11 mouse cellular contexts compared by ENCODE assay signal in the genomic region with DNA sequence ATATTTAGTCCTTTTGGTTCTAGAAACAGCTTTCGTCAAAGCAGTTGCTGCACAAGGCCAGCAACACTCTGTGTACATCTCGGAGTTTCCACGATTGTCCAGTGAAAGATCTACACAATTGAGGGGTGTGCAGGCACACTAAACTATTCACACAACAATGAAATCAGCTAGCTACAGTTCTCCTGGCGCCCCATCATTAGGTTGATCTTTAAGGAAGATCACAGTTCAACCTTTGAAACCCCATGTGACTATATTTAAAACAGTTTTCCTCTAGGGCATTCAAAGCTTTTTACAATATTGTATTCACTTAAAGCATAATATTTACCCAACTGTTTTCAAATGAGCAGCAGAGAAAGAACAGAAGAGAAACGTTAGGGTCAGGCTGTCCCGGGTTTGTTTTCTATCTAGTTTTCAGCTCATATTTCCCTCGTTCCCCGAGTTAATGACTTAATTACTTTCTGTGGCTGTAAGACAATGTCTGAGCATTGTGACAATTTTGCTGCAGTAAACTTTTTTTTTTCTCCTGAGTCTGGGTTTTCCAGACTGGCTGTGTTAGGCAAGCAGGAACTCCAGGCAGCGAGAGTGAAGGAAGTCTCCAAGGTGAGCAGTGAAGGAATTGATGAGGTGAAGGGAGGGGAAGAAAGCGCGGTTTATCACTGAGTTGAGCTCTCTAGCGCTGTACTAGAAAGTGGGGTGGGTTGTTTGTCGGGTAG. TPM values are rescaled to one million over a fixed set of nuclear protein-coding genes. Genes with fewer than 3 reads are reported as not detected.
DNase-seq lines count a peak whose midpoint lies in the region; ATAC-seq and TF ChIP-seq lines count a peak whose summit lies in the region.
"Had no signal": no experiment of that assay in that cellular context is flagged by ENCODE, and none has a peak within 500 bp of the region (broad histone marks: within the 10 kb centered on the region; RNA-seq: fewer than 3 reads in every experiment).

No protein-coding gene starts in this region.

- no peaks in the 10 kb centered on the region for H3K27me3 ChIP-seq in heart, embryonic 10.5 days (ENCODE audit: insufficient read depth, poor library complexity, severe bottlenecking)
- H3K27me3 ChIP-seq in lung, embryonic 14.5 days (ENCODE audit: insufficient read depth, low read length) = no peaks in the 10 kb centered on the region
- no peaks in the 10 kb centered on the region for H3K27me3 ChIP-seq in hindbrain, embryonic 16.5 days (replicated peaks; ENCODE audit: control insufficient read depth, insufficient read depth, low read length)
- no peaks in the 10 kb centered on the region for H3K27me3 ChIP-seq in midbrain, postnatal 0 days (ENCODE audit: insufficient read depth, low read length)

- no peak overlapping the region for H3K27ac ChIP-seq in heart, embryonic 10.5 days
- no peak overlapping the region for H3K27ac ChIP-seq in lung, embryonic 14.5 days (ENCODE audit: low read depth)
- no peak overlapping the region for H3K27ac ChIP-seq in hindbrain, embryonic 16.5 days (ENCODE audit: low read depth, low read length)
- H3K27ac ChIP-seq in midbrain, postnatal 0 days (ENCODE audit: low read depth, low read length) = no peak overlapping the region

- H3K9ac ChIP-seq in lung, embryonic 14.5 days = no peak overlapping the region
- H3K9ac ChIP-seq in hindbrain, embryonic 16.5 days (ENCODE audit: low read depth, low read length) = no peak overlapping the region
- no peak overlapping the region for H3K9ac ChIP-seq in midbrain, postnatal 0 days (replicated peaks; ENCODE audit: low read length, poor library complexity, severe bottlenecking)

- H3K36me3 ChIP-seq in heart, embryonic 10.5 days = no peaks in the 10 kb centered on the region
- no peaks in the 10 kb centered on the region for H3K36me3 ChIP-seq in lung, embryonic 14.5 days (ENCODE audit: insufficient read depth)
- H3K36me3 ChIP-seq in hindbrain, embryonic 16.5 days (ENCODE audit: control insufficient read depth, insufficient read depth, low read length) = no peaks in the 10 kb centered on the region
- H3K36me3 ChIP-seq in midbrain, postnatal 0 days (ENCODE audit: insufficient read depth, low read length) = no peaks in the 10 kb centered on the region

- WGBS in heart, embryonic 10.5 days = 51% methylated on average over 13 of the region's 13 CpGs
- WGBS in lung, embryonic 14.5 days = 38% methylated on average over 13 of the region's 13 CpGs
- 40% methylated on average over 13 of the region's 13 CpGs for WGBS in lung, adult 2 months
- WGBS in hindbrain, embryonic 16.5 days = 56% methylated on average over 13 of the region's 13 CpGs
- 57% methylated on average over 13 of the region's 13 CpGs for WGBS in midbrain, postnatal 0 days

- peak overlapping the region; percentile 48 for H3K4me2 ChIP-seq in lung, embryonic 14.5 days
- peak overlapping the region; percentile 32 for H3K4me2 ChIP-seq in hindbrain, embryonic 16.5 days (ENCODE audit: low read length)
- H3K4me2 ChIP-seq in midbrain, postnatal 0 days (ENCODE audit: low read depth, low read length, poor library complexity, severe bottlenecking) = peak overlapping the region; percentile 23

- no peak for TF ChIP-seq CTCF in lung, embryonic 14.5 days (IDR thresholded peaks at IDR 0.05; ENCODE audit: low read depth)
- no peak for TF ChIP-seq CTCF in lung, adult 2 months (IDR thresholded peaks at IDR 0.05; ENCODE audit: insufficient read depth, low read length)
- no peak for TF ChIP-seq CTCF in midbrain, postnatal 0 days (IDR thresholded peaks at IDR 0.05)

- TF ChIP-seq POLR2A in lung, adult 2 months (IDR thresholded peaks at IDR 0.05; ENCODE audit: borderline replicate concordance, extremely low read depth, low read depth, low read length) = no peak

- no peak for ATAC-seq in lung, embryonic 14.5 days (ENCODE audit: insufficient read depth)
- ATAC-seq in hindbrain, embryonic 16.5 days = peak; percentile 40; the same call in 1 of the 2 replicates
- ATAC-seq in midbrain, postnatal 0 days (ENCODE audit: low FRiP score) = no peak

- no peak for DNase-seq in heart, embryonic 10.5 days (ENCODE audit: low spot score)
- no peak for DNase-seq in heart, postnatal 14 days
- no peak for DNase-seq in lung, embryonic 14.5 days
- no peak for DNase-seq in lung, adult 2 months
- DNase-seq in midbrain, postnatal 0 days (ENCODE audit: low spot score) = no peak
- DNase-seq in layer of hippocampus, postnatal 10 days (ENCODE audit: low spot score in 2 of 2) = no peak
- DNase-seq in frontal cortex, postnatal 25 days (ENCODE audit: low spot score in 2 of 2) = no peak
- DNase-seq: cerebellum, adult 9-10 months; gastrocnemius, postnatal 25 days; lung, adult 18-20 months had no signal

- H3K9me3 ChIP-seq in heart, embryonic 10.5 days = no peaks in the 10 kb centered on the region
- H3K9me3 ChIP-seq in lung, embryonic 14.5 days (ENCODE audit: low read depth, low read length) = no peaks in the 10 kb centered on the region
- H3K9me3 ChIP-seq in hindbrain, embryonic 16.5 days (ENCODE audit: control insufficient read depth, low read length) = no peaks in the 10 kb centered on the region
- no peaks in the 10 kb centered on the region for H3K9me3 ChIP-seq in midbrain, postnatal 0 days (ENCODE audit: low read length)

- peak overlapping the region; percentile 39 for H3K4me3 ChIP-seq in heart, embryonic 10.5 days
- no peak overlapping the region for H3K4me3 ChIP-seq in lung, embryonic 14.5 days (ENCODE audit: low read depth, low read length)
- no peak overlapping the region for H3K4me3 ChIP-seq in lung, adult 2 months (replicated peaks; ENCODE audit: extremely low read depth, low read depth, low read length)
- H3K4me3 ChIP-seq in hindbrain, embryonic 16.5 days (ENCODE audit: low read length) = no peak overlapping the region
- H3K4me3 ChIP-seq in midbrain, postnatal 0 days (ENCODE audit: low read depth, low read length) = no peak overlapping the region

- no peaks in the 10 kb centered on the region; the same call in 1 of the 2 replicates for H3K4me1 ChIP-seq in heart, embryonic 10.5 days
- H3K4me1 ChIP-seq in lung, embryonic 14.5 days (ENCODE audit: insufficient read depth) = no peaks in the 10 kb centered on the region
- no peaks in the 10 kb centered on the region for H3K4me1 ChIP-seq in lung, adult 2 months (ENCODE audit: control insufficient read depth, insufficient read depth, low read length)
- H3K4me1 ChIP-seq in hindbrain, embryonic 16.5 days (ENCODE audit: control insufficient read depth, insufficient read depth, low read depth, low read length) = no peaks in the 10 kb centered on the region; the same call in 1 of the 2 replicates
- H3K4me1 ChIP-seq in midbrain, postnatal 0 days (ENCODE audit: insufficient read depth, low read length) = no peaks in the 10 kb centered on the region

- intact Hi-C loops in heart, postnatal 14 days (cut with DNase I) = no loop called here

RNA-seq across cellular contexts. Expression of a gene that starts 38.2 kb away (rescaled TPM):
- polyA plus RNA-seq in heart, embryonic 10.5 days (2016; fragmentation: Nextera tagmentation; extraction: Ambion mirVana) = 0.60 and 3.3 TPM in 2 replicates
- total RNA-seq in heart, postnatal 14 days (2021) = 10 to 100 TPM; 48.8 to 50.6 TPM
- 0.07 TPM in 1 of 2 replicates, not detected in the other for polyA plus RNA-seq in lung, embryonic 14.5 days (2014; fragmentation: Nextera tagmentation; extraction: Ambion mirVana)
- polyA plus RNA-seq in lung, adult 2 months (2012; rRNA removed) = 1.8 and 2.0 TPM in 2 replicates
- 5.0 and 6.1 TPM in 2 replicates for polyA plus RNA-seq in hindbrain, embryonic 16.5 days (2015; fragmentation: Nextera tagmentation; extraction: Ambion mirVana)
- total RNA-seq in midbrain, postnatal 0 days (2014; rRNA removed) = 29.5 and 32.3 TPM in 2 replicates
- polyA plus RNA-seq in midbrain, postnatal 0 days (2015; fragmentation: Nextera tagmentation; extraction: Ambion mirVana) = 6.1 and 6.5 TPM in 2 replicates
- total RNA-seq in layer of hippocampus, postnatal 10 days (2021) = 10 to 100 TPM; 42.6 to 47.8 TPM

RNA-seq across cellular contexts. Expression of a gene that starts 39.8 kb away (rescaled TPM):
- polyA plus RNA-seq in heart, embryonic 10.5 days (2016; fragmentation: Nextera tagmentation; extraction: Ambion mirVana) = 1.2 and 6.2 TPM in 2 replicates
- total RNA-seq in heart, postnatal 14 days (2021) = 10 to 100 TPM; 24.3 to 25.1 TPM
- polyA plus RNA-seq in lung, embryonic 14.5 days (2014; fragmentation: Nextera tagmentation; extraction: Ambion mirVana) = 7.1 TPM in 2 replicates
- polyA plus RNA-seq in lung, adult 2 months (2012; rRNA removed) = 24.5 and 31.5 TPM in 2 replicates
- polyA plus RNA-seq in hindbrain, embryonic 16.5 days (2015; fragmentation: Nextera tagmentation; extraction: Ambion mirVana) = 1.8 and 2.2 TPM in 2 replicates
- total RNA-seq in midbrain, postnatal 0 days (2014; rRNA removed) = 0.66 and 1.7 TPM in 2 replicates
- 2.0 and 2.1 TPM in 2 replicates for polyA plus RNA-seq in midbrain, postnatal 0 days (2015; fragmentation: Nextera tagmentation; extraction: Ambion mirVana)
- 1 to 10 TPM; 2.1 to 3.1 TPM for total RNA-seq in layer of hippocampus, postnatal 10 days (2021)
